Comparison of ENCODE assay signal across 21 mouse cellular contexts in genomic region chr2:24467156-24467555, GRCm38 (mm10). TPM values are rescaled to one million over a fixed set of nuclear protein-coding genes. Genes with fewer than 3 reads are reported as not detected.
A peak's percentile ranks its signal among the peaks of the same experiment; 100 is the strongest.
DNase-seq lines count a peak whose midpoint lies in the region; TF ChIP-seq lines count a peak whose summit lies in the region.
"Had no signal": no experiment of that assay in that cellular context is flagged by ENCODE, and none has a peak within 500 bp of the region (broad histone marks: within the 10 kb centered on the region; RNA-seq: fewer than 3 reads in every experiment).

No protein-coding gene starts in this region.

- H3ac ChIP-seq in myocyte (ENCODE audit: control insufficient read depth, insufficient read length): no peak overlapping the region

- WGBS in kidney, adult 2 months: 4% methylated on average over 1 of the region's 1 CpGs
- WGBS in lung, adult 2 months: 23% methylated on average over 1 of the region's 1 CpGs

- no peaks in the 10 kb centered on the region for H3K27me3 ChIP-seq in kidney, adult 2 months (replicated peaks; ENCODE audit: control insufficient read depth, insufficient read depth, low read length)
- no peaks in the 10 kb centered on the region for H3K27me3 ChIP-seq in myocyte (ENCODE audit: control insufficient read depth, insufficient read depth, insufficient read length)

- TF ChIP-seq CTCF in kidney, adult 2 months (conservative IDR thresholded peaks at IDR 0.05; ENCODE audit: insufficient read depth, insufficient read length, low read depth, low read length): no peak
- TF ChIP-seq CTCF in lung, adult 2 months (IDR thresholded peaks at IDR 0.05; ENCODE audit: insufficient read depth, low read length): no peak

- no peaks in the 10 kb centered on the region for H3K36me3 ChIP-seq in kidney, adult 2 months (ENCODE audit: control insufficient read depth, insufficient read depth, low read length)
- H3K36me3 ChIP-seq in myocyte (ENCODE audit: control insufficient read depth, insufficient read depth): no peaks in the 10 kb centered on the region
- H3K36me3 ChIP-seq: embryonic facial prominence, embryonic 12.5 days; forebrain, embryonic 15.5 days; heart, embryonic 12.5 days; hindbrain, embryonic 12.5 days had no signal

- H3K4me2 ChIP-seq in myocyte (ENCODE audit: low read depth): peak overlapping the region; percentile 30
- H3K4me2 ChIP-seq: embryonic facial prominence, embryonic 12.5 days; forebrain, embryonic 15.5 days; heart, embryonic 12.5 days had no signal

- DNase-seq in kidney, adult 2 months: no peak
- no peak for DNase-seq in kidney, postnatal 14 days
- DNase-seq in lung, postnatal 10 days: peak; percentile 19
- no peak for DNase-seq in lung, adult 2 months
- no peak for DNase-seq in layer of hippocampus, adult 8-10 months (ENCODE audit: low spot score in 2 of 2)
- DNase-seq: adrenal gland, adult 2 months; adrenal gland, postnatal 25 days; cerebellum, adult 2 months; cerebellum, postnatal 14 days; heart, adult 2 months; heart, postnatal 36 days had no signal

- no peaks in the 10 kb centered on the region for H3K79me2 ChIP-seq in myocyte (ENCODE audit: control insufficient read depth, insufficient read depth)

- H3K27ac ChIP-seq in kidney, adult 2 months (ENCODE audit: insufficient read depth, low read depth, low read length): peak overlapping the region; percentile 98
- H3K27ac ChIP-seq in brown adipose tissue, adult 24 weeks (replicated peaks; ENCODE audit: low read depth, low read length): peak overlapping the region; percentile 41; the same call in 1 of the 2 replicates
- H3K27ac ChIP-seq: embryonic facial prominence, embryonic 12.5 days; forebrain, embryonic 15.5 days; heart, adult 2 months; hindbrain, embryonic 12.5 days had no signal

- peaks cover 70% of the 10 kb centered on the region for H3K4me1 ChIP-seq in kidney, adult 2 months (ENCODE audit: control insufficient read depth, insufficient read depth, low read length)
- peaks cover 11% of the 10 kb centered on the region for H3K4me1 ChIP-seq in lung, adult 2 months (ENCODE audit: control insufficient read depth, insufficient read depth, low read length)
- peaks cover 8% of the 10 kb centered on the region; the same call in 1 of the 2 replicates for H3K4me1 ChIP-seq in brown adipose tissue, adult 24 weeks (ENCODE audit: control insufficient read depth, insufficient read depth, insufficient read length, low read length)
- H3K4me1 ChIP-seq: embryonic facial prominence, embryonic 12.5 days; forebrain, embryonic 15.5 days; heart, embryonic 12.5 days; hindbrain, embryonic 12.5 days had no signal

- no peak overlapping the region for H3K4me3 ChIP-seq in kidney, adult 2 months (ENCODE audit: insufficient read depth, low read depth, low read length)
- H3K4me3 ChIP-seq in lung, adult 2 months (replicated peaks; ENCODE audit: extremely low read depth, low read depth, low read length): no peak overlapping the region
- H3K4me3 ChIP-seq in brown adipose tissue, adult 24 weeks (ENCODE audit: insufficient read depth, low read depth, low read length): no peak overlapping the region
- no peak overlapping the region for H3K4me3 ChIP-seq in myocyte
- H3K4me3 ChIP-seq: embryonic facial prominence, embryonic 12.5 days; forebrain, embryonic 15.5 days; heart, adult 2 months; heart, embryonic 12.5 days; hindbrain, embryonic 12.5 days had no signal

- no peak for TF ChIP-seq POLR2A in kidney, adult 2 months (IDR thresholded peaks at IDR 0.05; ENCODE audit: low read depth, low read length)
- TF ChIP-seq POLR2A in lung, adult 2 months (IDR thresholded peaks at IDR 0.05; ENCODE audit: borderline replicate concordance, extremely low read depth, low read depth, low read length): no peak
- TF ChIP-seq POLR2A in myocyte (IDR thresholded peaks at IDR 0.05; ENCODE audit: insufficient read length, low read depth): no peak

TF ChIP-seq in myocyte, 11 proteins besides CTCF, POLR2A, EP300 and RAD21:
- TF ChIP-seq CEBPB (IDR thresholded peaks at IDR 0.05; ENCODE audit: insufficient read depth, poor library complexity, severe bottlenecking) (0 out of 2 replicates have a peak, but pooled peaks have one; percentile 8), MAX (IDR thresholded peaks at IDR 0.05; ENCODE audit: low read depth) (no peak)
TF ChIP-seq in myocyte: peak in this region for 1.

RNA-seq across cellular contexts. Expression of gene Pax8, which starts 8.2 kb away (rescaled TPM):
- 74.3 and 77.6 TPM in 2 replicates for polyA plus RNA-seq in kidney, adult 2 months (2012; rRNA removed)
- not detected in 2 replicates for polyA plus RNA-seq in lung, adult 2 months (2012; rRNA removed)
- not detected in 2 replicates for polyA plus RNA-seq in brown adipose tissue, adult 24 weeks (2012; ENCODE audit: insufficient read depth, insufficient read length, missing spikeins)
- polyA plus RNA-seq in myocyte (2012; fragmentation: generic; extraction: Trizol): not detected
- total RNA-seq in layer of hippocampus, adult 8-10 months (2022): not detected
- total RNA-seq: adrenal gland, adult 2 months; adrenal gland, postnatal 25 days; common myeloid progenitor, adult 5-6 weeks; gastrocnemius, adult 8-10 months; gastrocnemius, postnatal 4 days; heart, adult 2 months; heart, postnatal 36 days had no signal
- polyA plus RNA-seq: adrenal gland, adult 2 months; heart, adult 2 months; heart, embryonic 12.5 days; heart, embryonic 16.5 days had no signal

Comparison
In these comparisons a context has a peak if more than half of its experiments do, and no peak if none do; other contexts are left out.
1. RNA of gene Pax8, which starts 8.2 kb away (polyA plus RNA-seq): 74.3 to 77.6 TPM in kidney, adult 2 months; not detected in brown adipose tissue, adult 24 weeks, not detected in myocyte (single experiment) and not detected in lung, adult 2 months; every median in the first group is over 10 times any median in the second.